Mouse (Mus musculus): ENCODE measurements around the gene Otp.
A peak's percentile ranks its signal among the peaks of the same experiment; 100 is the strongest.

The Otp gene

GRCm38 (mm10) chr13:94875396-94875880 lies at the start of gene Otp:
Otp (plus strand) TSS chr13:94875602.
- no peak for DNase-seq (ENCODE audit: low spot score in 2 of 2)

GRCm38 (mm10) chr13:94826389-94826788 lies 49.0 kb upstream of the Otp start:
- no peak for DNase-seq (ENCODE audit: low spot score in 2 of 2)

- DNase-seq (ENCODE audit: low spot score in 2 of 2): no peak
These were observed 48.4 kb upstream of the Otp start for GRCm38 (mm10) chr13:94826986-94827385.

- DNase-seq (ENCODE audit: low spot score in 2 of 2): no peak
These were observed 47.6 kb upstream of the Otp start for GRCm38 (mm10) chr13:94827847-94828246.

- DNase-seq (ENCODE audit: low spot score in 2 of 2): no peak
These were observed 37.2 kb upstream of the Otp start for GRCm38 (mm10) chr13:94838047-94838720.

GRCm38 (mm10) chr13:94838756-94839337 lies 36.6 kb upstream of the Otp start:
- peak; percentile 10 to 12 for DNase-seq (ENCODE audit: low spot score in 2 of 2)

- DNase-seq (ENCODE audit: low spot score in 2 of 2): no peak
These were observed 32.2 kb upstream of the Otp start for GRCm38 (mm10) chr13:94843236-94843635.

- DNase-seq (ENCODE audit: low spot score in 2 of 2): no peak
These were observed 27.5 kb upstream of the Otp start for GRCm38 (mm10) chr13:94847870-94848269.

GRCm38 (mm10) chr13:94849351-94849750 lies 26.1 kb upstream of the Otp start:
- DNase-seq (ENCODE audit: low spot score in 2 of 2): no peak

- DNase-seq (ENCODE audit: low spot score in 2 of 2): no peak
These were observed 17.3 kb upstream of the Otp start for GRCm38 (mm10) chr13:94858016-94858575.

- DNase-seq (ENCODE audit: low spot score in 2 of 2): no peak
These were observed 16.1 kb upstream of the Otp start for GRCm38 (mm10) chr13:94859256-94859655.

GRCm38 (mm10) chr13:94862491-94863230 lies 12.7 kb upstream of the Otp start:
- DNase-seq (ENCODE audit: low spot score in 2 of 2): no peak

- DNase-seq (ENCODE audit: low spot score in 2 of 2): no peak
These were observed 8.5 kb upstream of the Otp start for GRCm38 (mm10) chr13:94866906-94867305.

- DNase-seq (ENCODE audit: low spot score in 2 of 2): no peak
These were observed 7.6 kb upstream of the Otp start for GRCm38 (mm10) chr13:94867772-94868171.

GRCm38 (mm10) chr13:94868478-94868950 lies 6.9 kb upstream of the Otp start:
- DNase-seq (ENCODE audit: low spot score in 2 of 2): peak in 1 of 2 experiments; percentile 7

- no peak for DNase-seq (ENCODE audit: low spot score in 2 of 2)
These were observed 5.9 kb upstream of the Otp start for GRCm38 (mm10) chr13:94869541-94869940.

GRCm38 (mm10) chr13:94870071-94870460 lies 5.3 kb upstream of the Otp start:
- DNase-seq (ENCODE audit: low spot score in 2 of 2): no peak

- DNase-seq (ENCODE audit: low spot score in 2 of 2): peak in 1 of 2 experiments; percentile 8
These were observed 4.8 kb upstream of the Otp start for GRCm38 (mm10) chr13:94870461-94871186.

- DNase-seq (ENCODE audit: low spot score in 2 of 2): no peak
These were observed 3.5 kb upstream of the Otp start for GRCm38 (mm10) chr13:94871806-94872320.

- peak in 1 of 2 experiments; percentile 6 for DNase-seq (ENCODE audit: low spot score in 2 of 2)
These were observed 3.0 kb upstream of the Otp start for GRCm38 (mm10) chr13:94872439-94872838.
